Mouse (Mus musculus) heart, adult 10 weeks (tissue): ENCODE measurements around the gene Alkal2. TPM values are rescaled to one million over a fixed set of nuclear protein-coding genes. Genes with fewer than 3 reads are reported as not detected.

ENCODE experiments used
- polyA plus RNA-seq: library from polyadenylated mRNA; stranded (reverse); fragments of 350-450 nt; fragmentation: Illumina TruSeq; extraction: RNeasy Lipid Tissue Mini Kit (QIAGEN cat#74804); gene quantifications from one replicate; pipeline ENCODE4 v1.2.3, GENCODE M21; 2014; ENCODE audit warnings: low read depth, low replicate concordance

Gene Alkal2
- polyA plus RNA-seq: 0.71 TPM

DNA sequence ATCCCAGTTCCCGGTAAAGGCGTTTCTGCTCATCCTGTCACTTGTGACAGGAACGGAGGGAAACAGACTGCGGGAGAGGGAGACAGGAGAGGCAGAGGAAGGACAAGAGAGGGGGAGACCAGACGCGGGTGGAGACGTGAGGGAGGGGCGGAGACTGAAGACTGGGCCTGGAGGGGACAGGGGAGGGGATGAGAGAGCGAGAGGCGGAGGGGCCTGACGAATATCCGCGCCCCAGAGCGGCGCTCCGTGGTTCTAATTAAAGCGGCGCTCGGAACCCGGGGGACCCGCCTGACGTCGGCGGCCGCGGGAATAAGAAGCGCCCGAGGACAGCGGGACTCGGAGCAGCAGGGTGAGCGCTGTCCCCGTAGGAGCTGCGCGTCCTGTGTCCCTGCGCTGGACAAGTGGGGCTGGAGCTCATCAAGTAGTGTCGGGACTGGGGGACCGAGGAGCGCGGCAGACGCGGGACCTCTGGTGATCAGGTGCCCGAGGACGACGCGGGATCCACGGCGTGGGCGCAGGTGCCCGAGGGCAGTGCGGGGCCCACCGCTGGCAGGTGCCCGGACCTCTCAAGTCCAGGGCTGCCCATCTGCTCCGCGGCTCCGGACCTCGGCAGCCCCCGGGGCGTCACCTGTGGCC lies at the start of gene Alkal2:
Alkal2 (plus strand) TSS at position 337 of the 636 bp plus-strand sequence.

DNA sequence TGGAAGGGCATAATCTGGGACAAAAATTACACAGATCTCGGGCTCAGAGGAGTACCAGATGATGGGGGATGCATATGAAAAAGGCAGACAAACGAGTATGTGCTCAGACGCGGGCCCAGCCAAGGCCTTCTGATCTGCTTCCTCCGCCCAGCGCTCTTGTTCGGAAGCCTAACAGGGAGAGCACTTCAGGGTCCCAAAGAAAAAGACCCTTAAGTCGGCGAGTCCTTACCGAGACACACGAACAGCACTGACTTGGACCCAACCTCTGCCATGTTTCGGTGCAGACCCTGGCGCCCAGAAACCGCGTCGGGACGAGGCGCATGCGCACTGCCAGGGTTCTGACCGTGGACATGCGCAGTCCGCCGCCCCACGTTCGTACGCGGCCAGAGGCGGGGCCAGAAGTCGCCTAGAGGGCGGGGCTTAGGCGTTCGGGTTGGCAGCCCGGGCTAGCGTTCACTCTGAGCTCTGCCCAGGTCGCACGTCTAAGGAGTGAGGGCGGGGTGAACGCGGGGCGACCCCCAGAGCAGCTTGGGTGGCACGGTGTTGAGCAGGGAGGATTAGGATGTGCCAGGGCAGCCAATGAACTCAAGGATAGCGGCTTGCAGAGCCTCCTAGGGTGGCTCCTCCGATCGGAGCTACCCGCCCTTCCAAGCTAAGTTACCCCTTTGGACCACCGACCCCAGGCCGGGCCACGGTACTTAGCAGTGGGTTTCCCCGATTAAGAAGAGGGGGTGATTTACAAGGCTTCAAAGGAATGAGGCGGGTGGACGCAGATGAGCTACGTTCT lies 27.3 kb downstream of the Alkal2 start, which contains the start of the genes Acp1 and Sh3yl1:
Acp1 (minus strand) TSS at position 329 of the 787 bp plus-strand sequence.
Sh3yl1 (plus strand) TSS at position 408 of the 787 bp plus-strand sequence.

Other genes starting within 250 kb of the Alkal2 start
- 24.5 TPM for gene Acp1, start 27.3 kb downstream of the Alkal2 start, polyA plus RNA-seq
- gene Sh3yl1, start 27.3 kb downstream of the Alkal2 start, polyA plus RNA-seq: 1.3 TPM
- gene Fam110c, start 189.5 kb downstream of the Alkal2 start, polyA plus RNA-seq: 0.50 TPM